Mouse (Mus musculus) bone marrow, adult 2 months (tissue): ENCODE data around the gene Vps54.

Source experiments
- CTCF ChIP-seq: fragments of 200-500 bp; IDR thresholded peaks from 2 replicates; pipeline ENCODE4 v1.5.1; 2011; ENCODE audit warnings: low read length, control low read depth; ENCODE audit not compliant: control insufficient read depth, insufficient read depth
- POLR2A ChIP-seq: fragments of 200-500 bp; IDR thresholded peaks from 2 replicates; pipeline ENCODE4 v1.6.1; 2011; ENCODE audit warnings: low read depth, mild to moderate bottlenecking, control low read depth, low read length, borderline replicate concordance; ENCODE audit not compliant: control insufficient read depth

DNA sequence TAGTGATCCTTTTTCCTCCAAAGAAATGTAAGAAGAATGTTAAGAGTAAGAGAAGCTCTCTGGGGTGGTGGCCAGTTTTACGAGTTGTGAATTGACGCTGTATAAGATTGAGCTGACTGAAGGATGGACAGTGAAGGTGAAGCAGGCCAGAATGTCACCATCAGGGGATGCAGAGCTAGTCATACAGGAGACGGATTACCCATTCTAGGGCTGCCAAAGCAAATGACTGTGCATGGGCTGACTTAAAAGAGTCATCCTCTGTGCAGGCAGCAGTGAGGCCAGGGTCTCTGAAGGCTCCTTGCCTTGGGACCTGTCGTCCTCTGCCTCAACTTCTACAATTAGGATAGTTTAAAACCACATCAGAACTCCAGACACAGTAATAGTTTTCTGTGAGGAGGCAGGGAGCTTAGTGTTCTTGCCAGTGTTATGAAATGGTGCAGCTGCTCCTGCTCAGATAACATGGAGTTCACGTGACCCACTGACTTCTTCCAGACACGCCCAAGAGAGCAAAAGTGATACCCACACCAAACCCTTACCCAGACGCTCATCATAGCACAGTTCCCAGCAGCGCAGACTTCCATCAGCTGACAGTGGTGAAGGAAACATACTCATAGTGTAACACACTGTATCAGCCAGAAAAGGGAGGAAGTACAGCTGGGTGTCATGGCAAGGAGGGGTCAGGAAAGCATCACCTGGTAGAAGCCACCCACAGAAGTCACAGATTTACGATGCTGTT, 75.0 kb downstream of the Vps54 start:
- TF ChIP-seq POLR2A: no peak
- no peak for TF ChIP-seq CTCF
